Mouse (Mus musculus): Measurements from ENCODE around the gene Zdhhc8.

DNA sequence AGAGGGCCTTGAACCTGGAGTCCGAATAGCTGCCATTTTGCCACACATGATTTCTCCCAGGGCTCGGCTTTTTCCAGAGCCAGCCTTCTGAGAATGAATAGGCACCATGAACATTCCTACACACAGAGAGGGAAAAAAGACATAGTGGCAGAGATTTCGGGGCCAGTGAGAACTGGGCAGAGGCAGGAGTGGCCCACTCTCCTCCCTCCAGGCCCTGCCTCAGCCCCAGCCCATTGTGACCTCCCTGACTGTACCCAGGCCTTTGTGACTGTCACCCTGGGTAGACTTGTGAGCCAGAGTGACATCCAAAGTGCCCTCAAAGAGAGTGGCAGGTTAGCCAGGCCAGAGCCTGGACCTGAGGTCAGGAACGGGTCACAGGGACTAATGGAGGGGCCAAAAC, 17.4 kb downstream of the Zdhhc8 start, which contains the start of gene Ccdc188:
- no peak for TF ChIP-seq POLR2A (IDR thresholded peaks at IDR 0.05; ENCODE audit: extremely low read depth, insufficient read depth, low read length)
- no peak for TF ChIP-seq CTCF (IDR thresholded peaks at IDR 0.05; ENCODE audit: extremely low read depth, insufficient read depth, low read length)

Data from cortical plate, adult 2 months (tissue).